27 mouse cellular contexts compared by ENCODE assay signal in genomic region chr5:148288804-148289203, GRCm38 (mm10).
DNase-seq lines count a peak whose midpoint lies in the region; ATAC-seq and TF ChIP-seq lines count a peak whose summit lies in the region.
"Had no signal": no experiment of that assay in that cellular context is flagged by ENCODE, and none has a peak within 500 bp of the region (broad histone marks: within the 10 kb centered on the region; RNA-seq: fewer than 3 reads in every experiment).

No protein-coding gene starts in this region.

- DNase-seq in ES-CJ7 (ENCODE audit: low read depth, low spot score) (peak; percentile 53), R1 (ENCODE audit: low read depth, low spot score) (peak; percentile 62)
- peak; percentile 37 for DNase-seq in testis, postnatal 14 days (ENCODE audit: low spot score)
- no peak for DNase-seq in forebrain, postnatal 0 days
- DNase-seq: adrenal gland, adult 8-10 months; B cell, adult 2 months; cerebellum, adult 11-12 months; cerebellum, adult 9-11 months; embryo, embryonic 11 days; gastrocnemius, postnatal 14 days; kidney, adult 11 months; kidney, postnatal 25 days; left cerebral cortex, postnatal 4 days; liver, postnatal 0 days; lung, postnatal 4 days; thymus, adult 18-20 months; thymus, postnatal 25 days had no signal

- ATAC-seq in megakaryocyte, adult 5-6 weeks (ENCODE audit: poor library complexity, severe bottlenecking) = no peak
- no peak for ATAC-seq in midbrain, embryonic 16.5 days
- ATAC-seq in forebrain, postnatal 0 days = no peak
- ATAC-seq: forebrain, embryonic 14.5 days; liver, embryonic 12.5 days; liver, postnatal 0 days; midbrain, embryonic 15.5 days had no signal

- peak overlapping the region; percentile 1 for H3K4me3 ChIP-seq in megakaryocyte, embryonic 14.5 days (replicated peaks)
- no peak overlapping the region for H3K4me3 ChIP-seq in midbrain, embryonic 16.5 days (ENCODE audit: low read depth, low read length)
- no peak overlapping the region for H3K4me3 ChIP-seq in forebrain, postnatal 0 days (ENCODE audit: low read depth, low read length)
- H3K4me3 ChIP-seq: embryonic facial prominence, embryonic 12.5 days; kidney, embryonic 15.5 days; liver, embryonic 12.5 days; midbrain, embryonic 10.5 days; midbrain, embryonic 15.5 days had no signal

- WGBS in midbrain, embryonic 16.5 days = 82% methylated on average over 18 of the region's 18 CpGs
- WGBS in forebrain, postnatal 0 days = 74% methylated on average over 18 of the region's 18 CpGs

- no peak overlapping the region for H3K27ac ChIP-seq in midbrain, embryonic 16.5 days (ENCODE audit: low read length)
- H3K27ac ChIP-seq in forebrain, postnatal 0 days (ENCODE audit: low read depth, low read length) = no peak overlapping the region
- H3K27ac ChIP-seq: embryonic facial prominence, embryonic 12.5 days; hindbrain, embryonic 14.5 days; kidney, embryonic 15.5 days; liver, embryonic 12.5 days; midbrain, embryonic 10.5 days; midbrain, embryonic 15.5 days had no signal

- no peaks in the 10 kb centered on the region for H3K36me3 ChIP-seq in megakaryocyte, embryonic 14.5 days (replicated peaks; ENCODE audit: low read length)
- peaks cover 22% of the 10 kb centered on the region for H3K36me3 ChIP-seq in midbrain, embryonic 16.5 days (ENCODE audit: control insufficient read depth, insufficient read depth, low read length)
- H3K36me3 ChIP-seq in forebrain, postnatal 0 days (ENCODE audit: insufficient read depth) = no peaks in the 10 kb centered on the region; the same call in 1 of the 2 replicates
- H3K36me3 ChIP-seq: embryonic facial prominence, embryonic 12.5 days; kidney, embryonic 15.5 days; liver, embryonic 12.5 days; midbrain, embryonic 10.5 days had no signal

- no peak overlapping the region for H3K9ac ChIP-seq in midbrain, embryonic 16.5 days (ENCODE audit: low read depth, low read length)
- H3K9ac ChIP-seq in forebrain, postnatal 0 days = no peak overlapping the region
- H3K9ac ChIP-seq: embryonic facial prominence, embryonic 12.5 days; hindbrain, embryonic 14.5 days; kidney, embryonic 15.5 days; liver, embryonic 12.5 days; liver, postnatal 0 days; midbrain, embryonic 15.5 days had no signal

- H3K9me3 ChIP-seq in megakaryocyte, embryonic 14.5 days = peaks cover 62% of the 10 kb centered on the region
- no peaks in the 10 kb centered on the region for H3K9me3 ChIP-seq in midbrain, embryonic 16.5 days (replicated peaks; ENCODE audit: control insufficient read depth, low read length, poor library complexity, severe bottlenecking)
- H3K9me3 ChIP-seq in forebrain, postnatal 0 days (ENCODE audit: low read length) = no peaks in the 10 kb centered on the region
- H3K9me3 ChIP-seq: embryonic facial prominence, embryonic 12.5 days; midbrain, embryonic 15.5 days had no signal

- H3K27me3 ChIP-seq in megakaryocyte, embryonic 14.5 days (replicated peaks) = no peaks in the 10 kb centered on the region
- H3K27me3 ChIP-seq in midbrain, embryonic 16.5 days (ENCODE audit: control insufficient read depth, insufficient read depth, low read depth, low read length) = no peaks in the 10 kb centered on the region
- no peaks in the 10 kb centered on the region for H3K27me3 ChIP-seq in forebrain, postnatal 0 days (ENCODE audit: insufficient read depth, low read length)
- H3K27me3 ChIP-seq: embryonic facial prominence, embryonic 12.5 days; kidney, embryonic 15.5 days; liver, embryonic 12.5 days; midbrain, embryonic 15.5 days had no signal

- H3K4me2 ChIP-seq in midbrain, embryonic 16.5 days (ENCODE audit: low read length) = no peak overlapping the region
- no peak overlapping the region for H3K4me2 ChIP-seq in forebrain, postnatal 0 days (ENCODE audit: low read depth)
- H3K4me2 ChIP-seq: embryonic facial prominence, embryonic 12.5 days; hindbrain, embryonic 14.5 days; kidney, embryonic 15.5 days; liver, embryonic 12.5 days; midbrain, embryonic 15.5 days had no signal

- H3K4me1 ChIP-seq in megakaryocyte, embryonic 14.5 days = no peaks in the 10 kb centered on the region
- H3K4me1 ChIP-seq in midbrain, embryonic 16.5 days (ENCODE audit: control insufficient read depth, insufficient read depth, low read length) = no peaks in the 10 kb centered on the region; the same call in 1 of the 2 replicates
- no peaks in the 10 kb centered on the region for H3K4me1 ChIP-seq in forebrain, postnatal 0 days (ENCODE audit: insufficient read depth)
- H3K4me1 ChIP-seq: embryonic facial prominence, embryonic 12.5 days; kidney, embryonic 15.5 days; liver, embryonic 12.5 days; midbrain, embryonic 10.5 days; midbrain, embryonic 15.5 days had no signal

- no peak for TF ChIP-seq CTCF in forebrain, postnatal 0 days (IDR thresholded peaks at IDR 0.05; ENCODE audit: low read depth)
